ENCODE assay signal across 25 mouse cellular contexts in the genomic region with DNA sequence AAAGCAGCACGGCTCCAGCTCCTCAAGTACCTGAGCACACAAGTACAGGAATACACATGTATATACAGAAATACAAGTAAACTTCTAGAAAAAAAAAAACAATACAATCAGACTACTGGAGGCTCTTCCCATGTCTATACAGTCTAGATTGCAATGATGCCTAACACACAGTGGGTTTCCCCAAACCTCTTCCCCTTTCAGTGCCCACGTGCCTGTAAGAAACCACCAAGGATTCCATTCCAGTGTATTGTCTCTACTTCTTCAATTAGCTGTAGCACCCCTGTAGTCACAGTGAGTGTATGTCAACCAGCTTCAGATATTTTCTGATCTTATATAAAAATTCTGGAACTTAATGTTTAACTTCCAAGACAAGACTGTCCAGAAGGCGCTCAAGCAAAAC. TPM values are rescaled to one million over a fixed set of nuclear protein-coding genes. Genes with fewer than 3 reads are reported as not detected.
A peak's percentile ranks its signal among the peaks of the same experiment; 100 is the strongest.
DNase-seq lines count a peak whose midpoint lies in the region; ATAC-seq and TF ChIP-seq lines count a peak whose summit lies in the region.
"Had no signal": no experiment of that assay in that cellular context is flagged by ENCODE, and none has a peak within 500 bp of the region (broad histone marks: within the 10 kb centered on the region; RNA-seq: fewer than 3 reads in every experiment).

No protein-coding gene starts in this region.

- H3K9me3 ChIP-seq in CH12.LX (replicated peaks; ENCODE audit: low read length), result no peaks in the 10 kb centered on the region
- H3K9me3 ChIP-seq in intestine, embryonic 16.5 days (ENCODE audit: control insufficient read depth, low read length), result no peaks in the 10 kb centered on the region
- H3K9me3 ChIP-seq: G1E; intestine, embryonic 15.5 days; limb, embryonic 13.5 days; liver, embryonic 13.5 days; midbrain, embryonic 12.5 days; neural tube, embryonic 12.5 days; stomach, embryonic 15.5 days had no signal

- TF ChIP-seq POLR2A in CH12.LX (IDR thresholded peaks at IDR 0.05; ENCODE audit: low read depth, low read length), result no peak

- H3K4me3 ChIP-seq in CH12.LX (replicated peaks in 1 of 3; ENCODE audit: low read depth in 2 of 3, low read length in 2 of 3, poor library complexity in 1 of 3), result no peak overlapping the region
- no peak overlapping the region for H3K4me3 ChIP-seq in intestine, embryonic 16.5 days (ENCODE audit: low read length)
- H3K4me3 ChIP-seq: intestine, embryonic 15.5 days; limb, embryonic 13.5 days; liver, embryonic 13.5 days; midbrain, embryonic 12.5 days; neural tube, embryonic 12.5 days; stomach, embryonic 15.5 days had no signal

- H3K27me3 ChIP-seq in CH12.LX (replicated peaks), result no peaks in the 10 kb centered on the region
- no peaks in the 10 kb centered on the region for H3K27me3 ChIP-seq in splenic B cell, adult 2 months (ENCODE audit: control insufficient read depth, insufficient read depth, low read length, poor library complexity, severe bottlenecking)
- H3K27me3 ChIP-seq in intestine, embryonic 16.5 days (replicated peaks; ENCODE audit: control insufficient read depth, insufficient read depth, low read length), result no peaks in the 10 kb centered on the region
- H3K27me3 ChIP-seq: intestine, embryonic 15.5 days; limb, embryonic 13.5 days; liver, embryonic 13.5 days; midbrain, embryonic 12.5 days; neural tube, embryonic 12.5 days; stomach, embryonic 15.5 days had no signal

- peak; percentile 70 for TF ChIP-seq EP300 in CH12.LX (IDR thresholded peaks at IDR 0.05; ENCODE audit: low read length)

- dilution Hi-C loops in CH12.LX (cut with MboI; ENCODE audit: extremely low pct_ligation_motif_present, extremely low pct_unique_long_range_greater_than_20kb, low sequenced_read_pairs), result no loop called here

- 93% methylated on average over 3 of the region's 3 CpGs for WGBS in intestine, embryonic 16.5 days

- no peak for TF ChIP-seq CTCF in CH12.LX (conservative IDR thresholded peaks at IDR 0.05 in 1 of 2, IDR thresholded peaks at IDR 0.05 in 1 of 2; ENCODE audit: low read depth in 2 of 2, low read length in 2 of 2)

- peak overlapping the region; percentile 45; the same call in 1 of the 2 replicates for H3K4me2 ChIP-seq in CH12.LX (ENCODE audit: insufficient read depth, low read depth, poor library complexity, severe bottlenecking)
- H3K4me2 ChIP-seq in intestine, embryonic 16.5 days (ENCODE audit: low read depth, low read length), result no peak overlapping the region
- H3K4me2 ChIP-seq: heart, embryonic 11.5 days; hindbrain, embryonic 14.5 days; intestine, embryonic 15.5 days; limb, embryonic 13.5 days; midbrain, embryonic 12.5 days; neural tube, embryonic 12.5 days; stomach, embryonic 15.5 days had no signal

- H3K9ac ChIP-seq in CH12.LX (ENCODE audit: insufficient read depth, low read depth), result 0 out of 2 replicates have a peak overlapping the region, but pooled peaks have one; percentile 96
- H3K9ac ChIP-seq in intestine, embryonic 16.5 days (ENCODE audit: low read depth, low read length), result no peak overlapping the region
- H3K9ac ChIP-seq: hindbrain, embryonic 14.5 days; intestine, embryonic 15.5 days; limb, embryonic 13.5 days; liver, embryonic 13.5 days; midbrain, embryonic 12.5 days; neural tube, embryonic 12.5 days; stomach, embryonic 15.5 days had no signal

- no peaks in the 10 kb centered on the region for H3K36me3 ChIP-seq in CH12.LX (replicated peaks in 1 of 2; ENCODE audit: control insufficient read depth in 1 of 2, insufficient read depth in 1 of 2, low read length in 1 of 2)
- H3K36me3 ChIP-seq in splenic B cell, adult 2 months (ENCODE audit: control insufficient read depth, insufficient read depth, low read length, poor library complexity, severe bottlenecking), result no peaks in the 10 kb centered on the region; the same call in 1 of the 2 replicates
- no peaks in the 10 kb centered on the region for H3K36me3 ChIP-seq in intestine, embryonic 16.5 days (ENCODE audit: control insufficient read depth, insufficient read depth, low read length)
- H3K36me3 ChIP-seq: intestine, embryonic 15.5 days; limb, embryonic 13.5 days; liver, embryonic 13.5 days; midbrain, embryonic 12.5 days; neural tube, embryonic 12.5 days; stomach, embryonic 15.5 days had no signal

- peak; percentile 49 for ATAC-seq in granulocyte monocyte progenitor cell, adult 5-6 weeks (replicated peaks; ENCODE audit: poor library complexity, severe bottlenecking)
- ATAC-seq in intestine, embryonic 16.5 days, result no peak
- ATAC-seq: CD4-positive, CD25-positive, alpha-beta regulatory T cell, adult 4 months; forebrain, embryonic 16.5 days; intestine, embryonic 15.5 days had no signal

- H3K4me1 ChIP-seq in CH12.LX (ENCODE audit: control insufficient read depth in 1 of 2, insufficient read depth in 2 of 2), result peaks cover 3 to 17% of the 10 kb centered on the region in 2 experiments
- peaks cover 8% of the 10 kb centered on the region for H3K4me1 ChIP-seq in intestine, embryonic 16.5 days (ENCODE audit: control insufficient read depth, insufficient read depth, low read length)

- in situ Hi-C loops in CH12.LX (cut with MboI; ENCODE audit: low pct_ligation_motif_present, low pct_unique_long_range_greater_than_20kb, low sequenced_read_pairs), result no loop called here

- peak; percentile 28 for DNase-seq in lung, postnatal 25 days (ENCODE audit: low spot score)
- DNase-seq in lung, postnatal 4 days, result no peak
- peak; percentile 74 for DNase-seq in CH12.LX (ENCODE audit: extremely low read depth)
- DNase-seq in splenic B cell, adult 2 months (ENCODE audit: low read depth, low spot score), result peak; percentile 83
- DNase-seq in left cerebral cortex, adult 8-10 months (ENCODE audit: low spot score in 2 of 2), result no peak
- DNase-seq: adrenal gland, postnatal 36 days; cerebellum, adult 8-10 months; embryo, embryonic 11 days; gastrocnemius, postnatal 25 days; heart, postnatal 10 days; liver, embryonic 13.5 days; right cerebral cortex, adult 18-20 months; thymus, adult 18-20 months had no signal

- no peak for TF ChIP-seq RAD21 in CH12.LX (IDR thresholded peaks at IDR 0.05; ENCODE audit: low read depth, low read length)

- peaks cover 16% of the 10 kb centered on the region for H3K79me2 ChIP-seq in CH12.LX (replicated peaks; ENCODE audit: control insufficient read depth, extremely low read depth, insufficient read depth, poor library complexity, severe bottlenecking)

- H3K27ac ChIP-seq in CH12.LX (ENCODE audit: insufficient read depth, low read depth), result no peak overlapping the region
- no peak overlapping the region for H3K27ac ChIP-seq in intestine, embryonic 16.5 days (ENCODE audit: low read length)
- H3K27ac ChIP-seq: hindbrain, embryonic 14.5 days; intestine, embryonic 15.5 days; limb, embryonic 13.5 days; liver, embryonic 13.5 days; midbrain, embryonic 12.5 days; neural tube, embryonic 12.5 days; stomach, embryonic 15.5 days had no signal

TF ChIP-seq in CH12.LX, 34 proteins besides CTCF, POLR2A, EP300 and RAD21 (continues in another document):
- no peak for TF ChIP-seq KAT2A (IDR thresholded peaks at IDR 0.05; ENCODE audit: insufficient replicate concordance, low read length)
- no peak for TF ChIP-seq MEF2A (IDR thresholded peaks at IDR 0.05; ENCODE audit: borderline replicate concordance, low read depth, low read length)
- peak; percentile 69 for TF ChIP-seq ETS1 (conservative IDR thresholded peaks at IDR 0.05; ENCODE audit: low read depth, low read length)
- TF ChIP-seq ELF1 (IDR thresholded peaks at IDR 0.05; ENCODE audit: low read depth, low read length), result no peak
- TF ChIP-seq USF2 (conservative IDR thresholded peaks at IDR 0.05; ENCODE audit: low read depth, low read length), result peak; percentile 63
- no peak for TF ChIP-seq CHD2 (IDR thresholded peaks at IDR 0.05; ENCODE audit: low read length)
- TF ChIP-seq ZKSCAN1 (IDR thresholded peaks at IDR 0.05; ENCODE audit: borderline replicate concordance, low read depth, low read length), result peak; percentile 40; the same call in 1 of the 2 replicates
- TF ChIP-seq RCOR1 (conservative IDR thresholded peaks at IDR 0.05; ENCODE audit: low read depth, low read length), result 0 out of 2 replicates have a peak, but pooled peaks have one; percentile 15
- no peak for TF ChIP-seq POLR2AphosphoS2 (IDR thresholded peaks at IDR 0.05; ENCODE audit: low read depth, low read length)
- peak; percentile 66 for TF ChIP-seq ZNF384 (IDR thresholded peaks at IDR 0.05; ENCODE audit: low read depth, low read length)
- no peak for TF ChIP-seq JUN (IDR thresholded peaks at IDR 0.05; ENCODE audit: insufficient read depth, low read depth, low read length)
- TF ChIP-seq GABPA (IDR thresholded peaks at IDR 0.05; ENCODE audit: insufficient replicate concordance, low read depth, low read length), result no peak
- no peak for TF ChIP-seq CHD1 (IDR thresholded peaks at IDR 0.05; ENCODE audit: low read depth, low read length)
- no peak for TF ChIP-seq MAFK (IDR thresholded peaks at IDR 0.05; ENCODE audit: insufficient replicate concordance, low read length)
- TF ChIP-seq ZMIZ1 (IDR thresholded peaks at IDR 0.05; ENCODE audit: low read depth, low read length), result no peak
- no peak for TF ChIP-seq NRF1 (IDR thresholded peaks at IDR 0.05; ENCODE audit: low read depth, low read length)
- TF ChIP-seq USF1 (IDR thresholded peaks at IDR 0.05; ENCODE audit: low read depth, low read length), result peak; percentile 59
- TF ChIP-seq SIN3A (IDR thresholded peaks at IDR 0.05; ENCODE audit: low read length), result no peak
- TF ChIP-seq SMC3 (IDR thresholded peaks at IDR 0.05; ENCODE audit: low read depth, low read length), result no peak
- TF ChIP-seq MYC (IDR thresholded peaks at IDR 0.05; ENCODE audit: low read depth, low read length), result peak; percentile 88
- TF ChIP-seq MAX (IDR thresholded peaks at IDR 0.05; ENCODE audit: low read length), result peak; percentile 84; the same call in 1 of the 2 replicates
- TF ChIP-seq BHLHE40 (IDR thresholded peaks at IDR 0.05; ENCODE audit: low read depth, low read length), result peak; percentile 95
- peak; percentile 59; the same call in 1 of the 2 replicates for TF ChIP-seq MXI1 (IDR thresholded peaks at IDR 0.05; ENCODE audit: low read depth, low read length)
- no peak for TF ChIP-seq JUND (conservative IDR thresholded peaks at IDR 0.05; ENCODE audit: low read depth, low read length)
- TF ChIP-seq TBP (conservative IDR thresholded peaks at IDR 0.05; ENCODE audit: low read depth, low read length), result no peak
- peak; percentile 22; the same call in 1 of the 2 replicates for TF ChIP-seq IRF4 (IDR thresholded peaks at IDR 0.05; ENCODE audit: low read depth, low read length)

RNA-seq across cellular contexts. Expression of a gene that starts 1.8 kb away (rescaled TPM):
- 25.7 and 29.0 TPM in 2 replicates for total RNA-seq in CH12.LX (2012; rRNA removed)
- 16.0 and 19.2 TPM in 2 replicates for total RNA-seq in CH12.LX (2014; rRNA removed)
- 34.5 and 36.2 TPM in 2 replicates for polyA plus RNA-seq in CH12.LX (2012; ENCODE audit: insufficient read length, low read depth)
- 26.0 and 36.6 TPM in 2 replicates for total RNA-seq in granulocyte monocyte progenitor cell, adult 5-6 weeks (2014; fragmentation: Nextera tagmentation)
- total RNA-seq in granulocyte monocyte progenitor cell, adult 5-6 weeks (2017), result 29.3 and 39.8 TPM in 2 replicates
- 10 to 100 TPM; 51.9 to 57.1 (median 53.2) TPM for total RNA-seq in left cerebral cortex, adult 8-10 months (2022)
- polyA plus RNA-seq in intestine, embryonic 16.5 days (2015; fragmentation: Nextera tagmentation; extraction: Ambion mirVana), result 29.9 and 32.3 TPM in 2 replicates

Comparison
In these comparisons a context has a peak if more than half of its experiments do, and no peak if none do; other contexts are left out.
1. DNase-seq: peak in lung, postnatal 25 days (single experiment), CH12.LX (single experiment) and splenic B cell, adult 2 months (single experiment); none in lung, postnatal 4 days (0 of 2) and left cerebral cortex, adult 8-10 months (0 of 2).